Mouse (Mus musculus): Measurements from ENCODE around the gene Rpl7l1.
A peak's percentile ranks its signal among the peaks of the same experiment; 100 is the strongest.

Gene Rpl7l1

GRCm38 (mm10) chr17:46736160-46736559 lies 46.3 kb downstream of the Rpl7l1 start:
- DNase-seq (ENCODE audit: low spot score in 2 of 2): peak in 1 of 2 experiments; percentile 31

- DNase-seq (ENCODE audit: low spot score in 2 of 2): no peak
These were observed 47.2 kb downstream of the Rpl7l1 start for GRCm38 (mm10) chr17:46735287-46735686.

GRCm38 (mm10) chr17:46734055-46734454 lies 48.4 kb downstream of the Rpl7l1 start:
- no peak for DNase-seq (ENCODE audit: low spot score in 2 of 2)

- DNase-seq (ENCODE audit: low spot score in 2 of 2): peak in 1 of 2 experiments; percentile 41
These were observed 53.6 kb downstream of the Rpl7l1 start, which contains the start of gene Gnmt for GRCm38 (mm10) chr17:46728904-46729318. Gene Gnmt (minus strand): TSS chr17:46729168.

- no peak for DNase-seq (ENCODE audit: low spot score in 2 of 2)
These were observed 54.0 kb downstream of the Rpl7l1 start for GRCm38 (mm10) chr17:46728496-46728895.

- DNase-seq (ENCODE audit: low spot score in 2 of 2): no peak
These were observed 54.5 kb downstream of the Rpl7l1 start for GRCm38 (mm10) chr17:46728021-46728420.

- no peak for DNase-seq (ENCODE audit: low spot score in 2 of 2)
These were observed 55.2 kb downstream of the Rpl7l1 start for GRCm38 (mm10) chr17:46727271-46727670.

- no peak for DNase-seq (ENCODE audit: low spot score in 2 of 2)
These were observed 56.5 kb downstream of the Rpl7l1 start for GRCm38 (mm10) chr17:46725731-46726645.

- no peak for DNase-seq (ENCODE audit: low spot score in 2 of 2)
These were observed 57.2 kb downstream of the Rpl7l1 start for GRCm38 (mm10) chr17:46725273-46725672.

GRCm38 (mm10) chr17:46724477-46725084 lies 57.9 kb downstream of the Rpl7l1 start:
- no peak for DNase-seq (ENCODE audit: low spot score in 2 of 2)
